Mouse (Mus musculus): Measurements from ENCODE around the gene Zfp36l2. TPM values are rescaled to one million over a fixed set of nuclear protein-coding genes. Genes with fewer than 3 reads are reported as not detected.
"Not testable (repeated sequence)": the region's sequence is repeated elsewhere in the genome, so short reads cannot be mapped to it uniquely, and the experiment has no call there.

Gene Zfp36l2
- polyA plus RNA-seq, 1 experiment from 2014 or later: 6.4 TPM

DNA sequence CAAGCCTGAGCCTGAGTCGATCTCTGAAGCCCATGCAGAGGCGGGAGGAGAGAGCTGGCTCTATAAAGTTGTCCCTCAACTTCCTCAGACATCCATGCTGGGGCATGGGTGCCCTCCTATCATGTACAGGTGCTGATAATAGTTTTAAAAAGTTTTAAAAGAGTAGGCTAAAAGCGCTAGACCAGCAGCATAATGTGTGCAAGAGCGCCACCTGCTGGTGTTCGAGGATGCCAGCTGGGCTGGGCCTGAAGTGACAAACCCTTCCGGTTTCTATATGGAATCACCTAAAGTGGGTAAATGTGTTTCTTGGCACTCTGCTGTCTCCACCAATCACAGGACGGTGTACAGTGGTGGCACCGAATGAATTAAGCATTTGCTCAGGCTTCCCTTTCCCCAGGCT is 3.1 kb upstream of the Zfp36l2 start:
- Histone ChIP-seq H3K27ac (replicated peaks; ENCODE audit: low read depth, low read length) (no peak overlapping the region), H3K4me3 (replicated peaks; ENCODE audit: low read depth, low read length) (no peak overlapping the region)
- WGBS: 28% methylated on average over 8 of the region's 8 CpGs

DNA sequence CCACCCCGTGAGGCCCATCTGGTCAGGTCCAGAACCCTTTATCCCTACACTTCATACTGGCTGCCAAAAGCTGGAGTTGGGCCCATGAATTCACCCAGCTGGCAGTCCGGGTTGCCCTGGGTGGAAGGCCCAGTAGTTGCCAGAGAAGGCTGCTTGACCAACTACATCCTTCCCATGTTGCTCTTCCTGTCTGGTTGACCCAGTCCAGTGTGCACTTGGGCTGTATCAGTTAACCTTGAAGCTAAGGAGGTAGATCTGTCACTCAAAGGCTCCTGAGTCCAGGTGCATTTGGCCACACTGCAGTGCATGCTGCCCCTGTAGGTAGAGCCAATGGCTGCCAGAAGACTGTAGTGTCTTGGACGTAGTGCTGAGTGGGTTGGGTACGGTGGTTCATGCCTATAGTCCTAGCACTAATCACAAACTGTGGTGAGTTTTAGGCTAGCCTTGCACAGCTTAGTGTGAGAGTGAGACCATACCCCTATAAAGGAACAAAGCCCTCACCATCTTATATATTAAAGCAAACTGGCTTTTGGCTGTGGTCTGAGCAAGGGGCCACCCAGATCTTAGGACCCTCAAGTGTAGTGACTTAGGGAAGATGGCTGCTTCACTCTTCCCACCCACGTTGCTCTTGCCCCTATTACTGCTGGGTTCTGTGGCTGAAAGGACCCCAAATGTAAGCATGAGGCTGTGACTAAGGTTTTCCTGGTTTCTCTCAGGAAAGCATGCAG is 1.5 kb upstream of the Zfp36l2 start:
- H3K4me3 ChIP-seq (replicated peaks; ENCODE audit: low read depth, low read length): no peak overlapping the region
- WGBS: 80% methylated on average over 5 of the region's 5 CpGs
- H3K4me2 ChIP-seq (ENCODE audit: low read length): peak overlapping the region; percentile 95
- H3K27ac ChIP-seq (replicated peaks; ENCODE audit: low read depth, low read length): peak overlapping the region; percentile 76
- peaks cover 15% of the 10 kb centered on the region for H3K4me1 ChIP-seq (ENCODE audit: control insufficient read depth, insufficient read depth, low read length)
- H3K36me3 ChIP-seq (ENCODE audit: control insufficient read depth, insufficient read depth, low read length): peaks cover 11% of the 10 kb centered on the region; the same call in 1 of the 2 replicates
- ATAC-seq (ENCODE audit: low FRiP score, low TSS enrichment): no peak
- H3K27me3 ChIP-seq (ENCODE audit: control insufficient read depth, insufficient read depth, low read length): peaks cover 10% of the 10 kb centered on the region; the same call in 1 of the 2 replicates
- no peak overlapping the region for H3K9ac ChIP-seq (replicated peaks; ENCODE audit: low read length)
- H3K9me3 ChIP-seq (ENCODE audit: control insufficient read depth, low read length): no peaks in the 10 kb centered on the region
- DNase-seq: no peak

More for the DNA sequence above, 3.1 kb upstream of the Zfp36l2 start:
- H3K27me3 ChIP-seq (ENCODE audit: control insufficient read depth, insufficient read depth, low read length): peaks cover 10% of the 10 kb centered on the region; the same call in 1 of the 2 replicates
- no peak overlapping the region for H3K4me2 ChIP-seq (ENCODE audit: low read length)
- ATAC-seq (ENCODE audit: low FRiP score, low TSS enrichment): no peak
- peak; percentile 93 for DNase-seq
- H3K4me1 ChIP-seq (ENCODE audit: control insufficient read depth, insufficient read depth, low read length): peaks cover 11% of the 10 kb centered on the region
- H3K36me3 ChIP-seq (ENCODE audit: control insufficient read depth, insufficient read depth, low read length): peaks cover 11% of the 10 kb centered on the region; the same call in 1 of the 2 replicates
- H3K9me3 ChIP-seq (ENCODE audit: control insufficient read depth, low read length): no peaks in the 10 kb centered on the region
- H3K9ac ChIP-seq (replicated peaks; ENCODE audit: low read length): no peak overlapping the region

DNA sequence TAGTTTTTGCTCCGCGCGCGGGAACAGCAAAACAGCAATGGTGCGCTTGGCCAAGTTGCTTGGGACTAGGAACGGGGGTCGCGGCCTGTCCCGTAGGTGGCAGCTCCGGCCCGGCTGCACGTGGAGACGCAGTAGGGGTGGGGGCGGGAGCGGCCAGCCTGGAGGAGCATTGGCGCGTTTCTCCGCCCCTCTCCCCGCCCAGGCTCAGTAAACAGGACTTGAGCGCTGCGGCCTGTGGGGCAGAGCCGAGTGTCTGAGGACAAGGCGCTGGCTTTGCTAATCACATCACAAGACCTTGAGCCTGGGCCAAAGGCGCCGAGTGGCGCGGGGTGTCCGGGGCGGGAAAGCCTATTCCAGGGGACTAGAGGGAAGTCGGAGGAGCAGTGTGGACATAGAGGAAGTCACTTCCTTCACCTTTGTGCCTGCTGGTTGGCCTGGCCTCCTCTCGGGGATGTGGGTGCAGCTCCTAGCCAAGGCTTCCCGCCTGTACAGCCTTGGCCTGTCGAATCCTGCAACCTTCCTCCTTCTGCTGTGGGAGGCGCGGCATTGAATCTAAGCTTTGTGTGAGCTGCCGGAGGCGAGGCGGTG is 721 bp upstream of the Zfp36l2 start:
- Histone ChIP-seq H3K36me3 (ENCODE audit: control insufficient read depth, insufficient read depth, low read length) (peaks cover 11% of the 10 kb centered on the region; the same call in 1 of the 2 replicates), H3K4me1 (ENCODE audit: control insufficient read depth, insufficient read depth, low read length) (peaks cover 16% of the 10 kb centered on the region), H3K27me3 (ENCODE audit: control insufficient read depth, insufficient read depth, low read length) (peaks cover 10% of the 10 kb centered on the region; the same call in 1 of the 2 replicates), H3K27ac (replicated peaks; ENCODE audit: low read depth, low read length) (peak overlapping the region; percentile 76), H3K4me3 (replicated peaks; ENCODE audit: low read depth, low read length) (peak overlapping the region; percentile 56), H3K9me3 (ENCODE audit: control insufficient read depth, low read length) (no peaks in the 10 kb centered on the region), H3K4me2 (ENCODE audit: low read length) (peak overlapping the region; percentile 95), H3K9ac (replicated peaks; ENCODE audit: low read length) (peak overlapping the region; percentile 49)
- DNase-seq: peak; percentile 82
- WGBS: under 1% methylated on average over 38 of the region's 38 CpGs
- ATAC-seq (ENCODE audit: low FRiP score, low TSS enrichment): peak; percentile 69

DNA sequence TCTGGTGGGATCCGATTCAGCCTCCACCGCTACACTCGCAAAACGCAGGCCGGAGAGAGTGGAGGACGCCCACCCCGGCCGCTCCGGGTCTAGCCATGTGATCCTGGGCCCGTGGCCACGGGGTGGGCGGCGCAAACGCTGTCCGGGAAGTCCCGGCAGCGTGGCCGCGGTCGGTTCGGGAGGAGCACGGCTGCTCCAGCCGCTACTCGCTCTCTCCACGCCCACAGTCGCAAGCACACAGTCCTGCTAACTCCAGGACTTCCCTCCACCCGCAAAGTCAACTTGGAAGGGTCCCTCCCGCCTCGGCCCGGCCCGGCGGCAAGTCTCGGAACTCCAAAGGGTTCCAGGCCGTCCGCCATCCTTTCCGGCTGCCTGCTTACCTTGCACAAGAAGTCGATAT is 483 bp downstream of the Zfp36l2 start:
- Histone ChIP-seq H3K27ac (replicated peaks; ENCODE audit: low read depth, low read length) (peak overlapping the region; percentile 76), H3K4me3 (replicated peaks; ENCODE audit: low read depth, low read length) (peak overlapping the region; percentile 56), H3K4me1 (ENCODE audit: control insufficient read depth, insufficient read depth, low read length) (peaks cover 25% of the 10 kb centered on the region), H3K4me2 (ENCODE audit: low read length) (peak overlapping the region; percentile 95), H3K9ac (replicated peaks; ENCODE audit: low read length) (peak overlapping the region; percentile 49; the same call in 1 of the 2 replicates)
- not testable (repeated sequence) for H3K9me3 ChIP-seq (ENCODE audit: control insufficient read depth, low read length); DNase-seq; ATAC-seq (ENCODE audit: low FRiP score, low TSS enrichment); H3K27me3 ChIP-seq (ENCODE audit: control insufficient read depth, insufficient read depth, low read length); H3K36me3 ChIP-seq (ENCODE audit: control insufficient read depth, insufficient read depth, low read length)
- 0% methylated on average over 10 of the region's 37 CpGs for WGBS

DNA sequence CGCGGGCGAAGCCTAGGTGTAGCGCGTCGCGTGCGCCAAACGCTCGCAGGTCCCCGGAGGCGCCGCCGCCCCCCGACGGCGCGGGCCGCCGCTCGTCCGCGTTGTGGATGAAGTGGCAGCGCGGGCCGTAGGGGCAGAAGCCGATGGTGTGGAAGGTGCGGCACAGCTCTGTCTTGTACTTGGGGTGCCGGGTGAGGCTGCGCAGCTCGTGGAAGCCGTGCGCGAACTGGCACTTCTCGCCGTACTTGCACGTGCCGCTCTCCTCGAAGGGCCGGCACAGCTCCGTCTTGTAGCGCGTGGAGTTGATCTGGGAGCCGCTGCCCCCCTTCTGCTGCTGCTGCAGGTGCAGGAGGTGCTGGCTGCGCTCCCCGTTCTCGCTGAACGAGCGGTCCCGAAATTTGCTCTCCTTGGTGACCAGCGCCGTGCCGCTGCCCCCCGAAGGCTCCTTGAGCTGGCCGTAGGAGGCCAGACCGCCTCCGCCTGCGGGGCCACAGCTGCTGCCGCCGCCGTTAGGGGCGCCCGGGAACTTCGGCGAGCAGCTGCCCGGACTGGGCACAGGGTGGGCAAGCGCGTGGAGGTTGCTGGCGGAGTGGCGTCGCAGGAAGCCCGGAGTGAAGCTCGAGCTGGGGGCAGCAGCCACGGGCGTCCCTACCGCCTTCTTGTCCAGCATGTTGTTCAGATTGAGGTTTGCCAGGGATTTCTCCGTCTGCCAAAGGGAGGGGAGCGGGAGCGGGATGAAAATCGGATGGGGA is 1.1 kb downstream of the Zfp36l2 start:
- Histone ChIP-seq H3K9ac (replicated peaks; ENCODE audit: low read length) (peak overlapping the region; percentile 62), H3K27ac (replicated peaks; ENCODE audit: low read depth, low read length) (peak overlapping the region; percentile 74), H3K27me3 (ENCODE audit: control insufficient read depth, insufficient read depth, low read length) (peaks cover 10% of the 10 kb centered on the region; the same call in 1 of the 2 replicates), H3K4me2 (ENCODE audit: low read length) (peak overlapping the region; percentile 61), H3K4me3 (replicated peaks; ENCODE audit: low read depth, low read length) (peak overlapping the region; percentile 50), H3K4me1 (ENCODE audit: control insufficient read depth, insufficient read depth, low read length) (peaks cover 25% of the 10 kb centered on the region), H3K36me3 (ENCODE audit: control insufficient read depth, insufficient read depth, low read length) (peaks cover 2% of the 10 kb centered on the region; the same call in 1 of the 2 replicates), H3K9me3 (ENCODE audit: control insufficient read depth, low read length) (no peaks in the 10 kb centered on the region)
- under 1% methylated on average over 78 of the region's 80 CpGs for WGBS
- DNase-seq (peak; percentile 60), ATAC-seq (ENCODE audit: low FRiP score, low TSS enrichment) (peak; percentile 14; the same call in 1 of the 2 replicates)

DNA sequence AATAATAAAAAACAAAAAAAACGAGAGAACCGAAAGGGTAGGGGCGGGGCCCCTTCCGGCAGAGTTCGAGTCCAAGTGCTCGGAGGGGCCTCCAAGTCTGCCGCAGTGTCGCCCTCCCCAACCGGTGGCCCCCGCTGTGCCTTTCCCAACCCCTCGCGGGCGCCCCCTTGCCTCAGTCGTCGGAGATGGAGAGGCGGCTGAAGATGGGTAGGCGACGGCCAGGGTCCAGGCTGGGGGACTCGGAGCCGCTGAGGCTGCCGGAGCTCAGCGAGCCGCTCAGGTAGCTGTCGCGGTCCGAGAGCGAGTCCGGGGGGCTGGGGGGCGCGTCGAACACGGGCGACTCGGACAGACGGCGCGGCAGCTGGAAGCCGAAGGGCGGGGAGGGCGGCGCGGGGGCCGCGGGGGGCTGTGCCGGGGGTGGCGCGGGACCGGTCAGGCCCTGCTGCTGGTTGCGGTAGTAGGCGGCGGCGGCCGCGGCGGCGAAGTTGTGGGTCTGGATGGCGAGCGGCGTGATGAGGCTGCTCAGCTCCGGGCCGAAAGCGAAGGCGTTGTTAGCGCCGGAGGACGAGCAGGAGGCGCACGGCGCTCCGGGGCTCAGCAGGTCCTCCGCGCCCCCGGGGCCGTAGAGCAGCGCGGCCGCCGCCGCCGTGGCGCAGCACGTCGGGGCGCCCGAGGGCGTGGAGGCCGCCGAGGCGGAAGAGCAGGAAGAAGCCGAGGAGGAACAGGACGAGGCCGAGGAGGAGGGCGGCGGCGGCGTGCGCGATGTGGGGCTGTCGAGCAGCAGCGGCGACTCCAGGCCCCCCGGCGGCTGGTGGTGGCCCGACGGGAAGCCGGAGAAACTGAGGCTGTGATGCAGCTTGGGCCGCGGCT is 1.9 kb downstream of the Zfp36l2 start:
- DNase-seq: peak; percentile 74
- H3K27ac ChIP-seq (replicated peaks; ENCODE audit: low read depth, low read length): peak overlapping the region; percentile 74
- H3K36me3 ChIP-seq (ENCODE audit: control insufficient read depth, insufficient read depth, low read length): no peaks in the 10 kb centered on the region
- H3K4me2 ChIP-seq (ENCODE audit: low read length): peak overlapping the region; percentile 61
- no peaks in the 10 kb centered on the region for H3K9me3 ChIP-seq (ENCODE audit: control insufficient read depth, low read length)
- ATAC-seq (ENCODE audit: low FRiP score, low TSS enrichment): no peak
- H3K27me3 ChIP-seq (ENCODE audit: control insufficient read depth, insufficient read depth, low read length): peaks cover 10% of the 10 kb centered on the region; the same call in 1 of the 2 replicates
- peak overlapping the region; percentile 50 for H3K4me3 ChIP-seq (replicated peaks; ENCODE audit: low read depth, low read length)
- peak overlapping the region; percentile 62 for H3K9ac ChIP-seq (replicated peaks; ENCODE audit: low read length)
- H3K4me1 ChIP-seq (ENCODE audit: control insufficient read depth, insufficient read depth, low read length): peaks cover 25% of the 10 kb centered on the region
- WGBS: under 1% methylated on average over 103 of the region's 108 CpGs

DNA sequence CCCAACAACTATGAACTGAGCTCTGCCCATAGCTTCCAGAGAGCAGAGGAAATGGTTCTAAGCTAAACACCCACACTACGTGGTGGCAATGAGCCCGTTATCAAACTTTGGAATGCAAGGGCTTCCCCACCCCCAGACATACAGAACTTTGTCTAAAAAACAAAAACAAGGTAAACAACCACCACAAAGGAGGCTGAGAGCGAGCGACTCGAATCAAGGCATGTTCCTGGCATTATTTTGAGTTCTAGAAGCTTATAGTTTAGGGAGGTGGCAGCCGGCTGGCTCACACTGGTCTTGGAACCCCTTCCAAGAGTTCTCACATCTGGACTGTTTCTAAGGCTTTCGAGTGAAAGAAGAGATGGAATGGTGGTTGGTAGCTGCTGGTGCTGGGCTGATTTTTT is 2.7 kb downstream of the Zfp36l2 start:
- DNase-seq: peak; percentile 35
- H3K27me3 ChIP-seq (ENCODE audit: control insufficient read depth, insufficient read depth, low read length): peaks cover 10% of the 10 kb centered on the region; the same call in 1 of the 2 replicates
- H3K27ac ChIP-seq (replicated peaks; ENCODE audit: low read depth, low read length): no peak overlapping the region
- H3K4me3 ChIP-seq (replicated peaks; ENCODE audit: low read depth, low read length): peak overlapping the region; percentile 50
- H3K4me2 ChIP-seq (ENCODE audit: low read length): peak overlapping the region; percentile 61
- no peaks in the 10 kb centered on the region for H3K9me3 ChIP-seq (ENCODE audit: control insufficient read depth, low read length)
- H3K9ac ChIP-seq (replicated peaks; ENCODE audit: low read length): no peak overlapping the region
- H3K36me3 ChIP-seq (ENCODE audit: control insufficient read depth, insufficient read depth, low read length): no peaks in the 10 kb centered on the region
- WGBS: 6% methylated on average over 7 of the region's 7 CpGs
- no peak for ATAC-seq (ENCODE audit: low FRiP score, low TSS enrichment)
- H3K4me1 ChIP-seq (ENCODE audit: control insufficient read depth, insufficient read depth, low read length): peaks cover 25% of the 10 kb centered on the region
